Mouse (Mus musculus): ENCODE measurements around the gene Vwf.

DNA sequence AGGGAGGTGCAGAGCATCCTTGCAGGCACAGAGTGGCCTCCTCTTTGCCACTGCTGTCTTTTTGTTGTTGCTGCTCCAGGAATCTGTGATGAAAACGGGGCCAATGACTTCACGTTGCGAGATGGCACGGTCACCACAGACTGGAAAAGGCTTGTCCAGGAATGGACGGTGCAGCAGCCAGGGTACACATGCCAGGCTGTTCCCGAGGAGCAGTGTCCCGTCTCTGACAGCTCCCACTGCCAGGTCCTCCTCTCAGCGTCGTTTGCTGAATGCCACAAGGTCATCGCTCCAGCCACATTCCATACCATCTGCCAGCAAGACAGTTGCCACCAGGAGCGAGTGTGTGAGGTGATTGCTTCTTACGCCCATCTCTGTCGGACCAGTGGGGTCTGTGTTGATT, 110.3 kb downstream of the Vwf start:
- no peak for TF ChIP-seq POLR2A (IDR thresholded peaks at IDR 0.05; ENCODE audit: insufficient read depth, low read length)
- no peak for TF ChIP-seq CTCF (IDR thresholded peaks at IDR 0.05; ENCODE audit: low read depth, low read length)

All from ES-Bruce4 (cell line).